Mouse (Mus musculus) right cerebral cortex, postnatal 25 days (tissue): ENCODE results near the gene Ibsp.
A peak's percentile ranks its signal among the peaks of the same experiment; 100 is the strongest.

Experiments
- DNase-seq: peaks from one replicate; pipeline ENCODE4 v3.0.0; 2022

Gene Ibsp

GRCm38 (mm10) chr5:104344526-104345240 lies 45.7 kb downstream of the Ibsp start:
- no peak for DNase-seq

GRCm38 (mm10) chr5:104345241-104345630 lies 46.3 kb downstream of the Ibsp start:
- no peak for DNase-seq

- DNase-seq: no peak
These were observed 52.1 kb downstream of the Ibsp start for GRCm38 (mm10) chr5:104351041-104351440.

- DNase-seq: no peak
These were observed 52.9 kb downstream of the Ibsp start for GRCm38 (mm10) chr5:104351874-104352273.

- DNase-seq: no peak
These were observed 58.6 kb downstream of the Ibsp start for GRCm38 (mm10) chr5:104357575-104357974.

GRCm38 (mm10) chr5:104358592-104358991 lies 59.6 kb downstream of the Ibsp start:
- peak; percentile 20 for DNase-seq

- no peak for DNase-seq
These were observed 60.3 kb downstream of the Ibsp start for GRCm38 (mm10) chr5:104359257-104359656.
